Mouse (Mus musculus) embryonic facial prominence, embryonic 14.5 days (tissue): ENCODE results near the gene Homer1. TPM values are rescaled to one million over a fixed set of nuclear protein-coding genes. Genes with fewer than 3 reads are reported as not detected.

Experiments
- ATAC-seq: fragments of 200-750 bp; cut with Nextera tagmentation; 2 replicates; pipeline ENCODE4 v1.8.0; 2017; ENCODE audit warnings: low read depth, moderate number of reproducible peaks, moderate TSS enrichment
- DNase-seq: peaks from one replicate; pipeline ENCODE4 v3.0.0-alpha.2; 2015; ENCODE audit warnings: low spot score
- H3K27ac ChIP-seq: fragments of 300-500 bp; sonication (generic); replicated peaks from 2 replicates; pipeline ENCODE4 v1.5.1; 2014; ENCODE audit warnings: low read depth, mild to moderate bottlenecking, low read length, moderate library complexity
- H3K27me3 ChIP-seq: fragments of 300-500 bp; sonication (generic); replicated peaks from 2 replicates; pipeline ENCODE4 v1.6.1; 2014; ENCODE audit warnings: low read length; ENCODE audit not compliant: control insufficient read depth, insufficient read depth
- H3K36me3 ChIP-seq: fragments of 300-500 bp; sonication (generic); 2 replicates; pipeline ENCODE4 v1.6.1; 2014; ENCODE audit warnings: low read length, mixed read lengths; ENCODE audit not compliant: control insufficient read depth, insufficient read depth
- H3K4me1 ChIP-seq: fragments of 300-500 bp; sonication (generic); 2 replicates; pipeline ENCODE4 v1.6.1; 2014; ENCODE audit warnings: antibody characterized with exemption, low read length; ENCODE audit not compliant: control insufficient read depth, insufficient read depth
- H3K4me2 ChIP-seq: fragments of 300-500 bp; sonication (generic); 2 replicates; pipeline ENCODE4 v1.6.1; 2014; ENCODE audit warnings: low read depth, mild to moderate bottlenecking, low read length, moderate library complexity, mixed read lengths
- H3K4me3 ChIP-seq: fragments of 300-500 bp; sonication (generic); 2 replicates; pipeline ENCODE4 v1.5.1; 2014; ENCODE audit warnings: low read depth, mild to moderate bottlenecking, low read length
- H3K9ac ChIP-seq: fragments of 300-500 bp; sonication (generic); 2 replicates; pipeline ENCODE4 v1.6.1; 2014; ENCODE audit warnings: low read depth, mild to moderate bottlenecking, low read length, moderate library complexity, mixed read lengths
- H3K9me3 ChIP-seq: fragments of 300-500 bp; sonication (generic); 2 replicates; pipeline ENCODE4 v1.6.1; 2016; ENCODE audit warnings: low read length; ENCODE audit not compliant: control insufficient read depth
- WGBS: fragments of 180-500 bp; shearing (Covaris S2); extraction: QIAGEN DNeasy Blood & Tissue Kit; methylation state at CpG from one replicate; pipeline ENCODE4 v1.1.7; 2014; 5-methylcytosine and 5-hydroxymethylcytosine counted together
- polyA plus RNA-seq: library from polyadenylated mRNA; unstranded; fragments of >200 nt; fragmentation: Nextera tagmentation; extraction: Ambion mirVana; gene quantifications from 2 replicates; pipeline ENCODE4 v1.2.1, GENCODE M21; 2014

The Homer1 gene
- polyA plus RNA-seq, 1 experiment from 2014 or later: 9.1 TPM

DNA sequence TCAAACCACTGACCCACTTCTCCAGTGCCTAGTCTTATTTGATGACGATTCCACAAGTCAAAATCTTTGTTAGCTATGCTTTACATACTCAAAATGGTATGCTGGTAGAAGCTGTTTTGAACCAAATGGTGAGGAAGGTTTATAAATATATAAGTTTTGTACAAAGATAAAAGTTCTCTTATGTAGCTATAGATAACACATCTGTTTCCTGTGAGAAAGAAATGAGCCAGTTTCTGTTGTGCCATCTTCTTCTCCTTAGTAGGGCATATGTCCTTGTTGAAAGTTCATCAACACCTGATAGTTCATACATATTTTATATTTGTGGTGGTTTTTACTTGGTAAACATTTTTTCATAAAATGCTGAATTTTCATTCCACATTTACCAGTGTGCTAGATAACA, 45.0 kb downstream of the Homer1 start:
- no peak for ATAC-seq

DNA sequence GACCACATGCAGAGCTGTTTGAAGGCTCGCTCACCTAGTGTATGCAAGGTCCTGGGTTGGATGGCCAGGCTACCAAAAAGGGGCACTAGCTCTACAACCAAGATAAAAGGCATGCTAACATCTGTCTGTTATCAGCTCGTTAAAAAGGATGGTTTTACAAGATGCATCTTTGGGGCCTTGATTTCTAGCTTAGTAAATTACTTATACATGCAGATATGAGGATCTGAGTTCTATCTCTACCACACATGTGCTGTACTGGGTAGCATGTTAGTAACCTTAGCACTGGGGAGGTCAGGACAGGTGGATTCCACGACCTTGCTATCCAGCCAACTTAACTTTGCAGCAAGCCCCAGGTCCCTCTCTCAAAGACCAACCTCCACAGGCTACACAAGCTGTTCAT, 46.4 kb downstream of the Homer1 start:
- no peak for ATAC-seq
- H3K27me3 ChIP-seq: no peaks in the 10 kb centered on the region
- WGBS: 82% methylated on average over 3 of the region's 3 CpGs
- H3K4me3 ChIP-seq: no peak overlapping the region
- no peaks in the 10 kb centered on the region for H3K36me3 ChIP-seq
- no peak for DNase-seq
- H3K9me3 ChIP-seq: no peaks in the 10 kb centered on the region
- H3K27ac ChIP-seq: no peak overlapping the region
- no peaks in the 10 kb centered on the region for H3K4me1 ChIP-seq
- no peak overlapping the region for H3K9ac ChIP-seq
- no peak overlapping the region for H3K4me2 ChIP-seq

More for the DNA sequence above, 45.0 kb downstream of the Homer1 start:
- H3K27ac ChIP-seq: no peak overlapping the region
- no peak overlapping the region for H3K4me3 ChIP-seq
- no peaks in the 10 kb centered on the region for H3K36me3 ChIP-seq
- WGBS: 97% methylated on average over 1 of the region's 1 CpGs
- H3K27me3 ChIP-seq: no peaks in the 10 kb centered on the region
- no peaks in the 10 kb centered on the region for H3K4me1 ChIP-seq
- no peak overlapping the region for H3K4me2 ChIP-seq
- DNase-seq: no peak
- no peaks in the 10 kb centered on the region for H3K9me3 ChIP-seq
- H3K9ac ChIP-seq: no peak overlapping the region

DNA sequence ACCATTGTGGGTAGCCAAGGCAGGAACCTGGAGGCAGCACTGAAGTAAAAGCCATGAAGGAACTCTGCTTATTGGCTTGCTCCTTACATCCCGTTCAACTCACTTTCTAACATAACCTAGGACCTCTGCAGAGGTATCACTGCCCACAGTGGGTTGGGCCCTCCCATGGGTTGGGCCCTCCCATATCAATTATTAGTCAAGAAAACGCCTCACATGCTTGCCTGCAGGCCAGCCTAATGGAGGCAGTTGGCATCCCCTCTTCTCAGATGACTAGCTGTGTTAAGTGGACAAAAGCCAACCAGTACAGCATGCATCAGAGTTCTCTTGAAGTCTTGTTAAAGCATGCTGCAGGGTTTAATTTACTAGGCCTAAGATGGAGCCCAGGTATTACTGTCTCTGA, 52.6 kb downstream of the Homer1 start:
- DNase-seq (no peak), ATAC-seq (no peak)
- Histone ChIP-seq H3K36me3 (no peaks in the 10 kb centered on the region), H3K4me3 (no peak overlapping the region), H3K9me3 (no peaks in the 10 kb centered on the region), H3K27me3 (no peaks in the 10 kb centered on the region), H3K27ac (no peak overlapping the region), H3K9ac (no peak overlapping the region), H3K4me2 (no peak overlapping the region), H3K4me1 (peaks cover 3% of the 10 kb centered on the region; the same call in 1 of the 2 replicates)
- WGBS: 78% methylated on average over 2 of the region's 2 CpGs

DNA sequence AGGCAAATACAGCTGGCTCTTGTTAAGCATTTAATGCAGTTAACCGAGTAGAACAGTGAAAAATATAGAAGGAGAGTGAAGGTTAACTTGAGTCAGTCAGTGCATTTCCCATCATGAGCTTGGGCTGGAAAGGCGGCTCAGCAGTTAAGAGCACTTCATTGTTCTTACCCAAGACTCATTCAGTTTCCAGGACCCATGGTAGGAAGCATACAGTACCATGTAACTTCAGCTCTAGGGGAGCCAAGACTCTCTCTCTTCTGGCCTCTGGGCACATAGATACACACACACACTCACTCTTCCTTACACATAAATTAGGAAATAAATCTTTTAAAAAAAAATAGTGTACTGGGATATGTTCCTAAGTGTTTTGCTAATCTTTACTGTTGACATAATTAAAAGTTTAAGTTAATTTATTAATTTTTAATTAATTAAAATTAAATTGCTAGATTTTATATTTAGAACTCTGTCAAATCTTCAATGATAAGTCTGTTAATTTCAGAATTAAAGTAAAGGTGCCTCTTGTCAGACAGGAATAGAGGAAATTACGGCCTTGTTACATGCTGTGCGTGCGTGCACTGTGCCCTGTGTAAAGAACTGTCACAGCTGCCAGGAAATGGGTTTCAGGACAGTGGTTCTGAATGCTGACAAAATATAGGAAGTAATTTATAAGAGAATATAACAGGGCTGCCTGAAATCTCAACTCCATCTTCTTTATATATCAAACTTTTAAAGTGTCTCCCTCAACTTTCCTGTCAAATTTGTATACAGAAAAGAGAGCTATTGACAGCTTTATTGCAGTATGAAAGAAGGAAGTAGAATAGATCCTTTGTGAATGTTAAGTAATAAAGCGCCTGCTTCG, 55.2 kb downstream of the Homer1 start:
- H3K36me3 ChIP-seq: no peaks in the 10 kb centered on the region
- 62% methylated on average over 7 of the region's 7 CpGs for WGBS
- no peak for ATAC-seq
- H3K27ac ChIP-seq: peak overlapping the region; percentile 33; the same call in 1 of the 2 replicates
- H3K9me3 ChIP-seq: no peaks in the 10 kb centered on the region
- H3K4me2 ChIP-seq: no peak overlapping the region
- H3K9ac ChIP-seq: no peak overlapping the region
- H3K4me1 ChIP-seq: peaks cover 3% of the 10 kb centered on the region; the same call in 1 of the 2 replicates
- no peaks in the 10 kb centered on the region for H3K27me3 ChIP-seq
- peak; percentile 41 for DNase-seq
- no peak overlapping the region for H3K4me3 ChIP-seq

DNA sequence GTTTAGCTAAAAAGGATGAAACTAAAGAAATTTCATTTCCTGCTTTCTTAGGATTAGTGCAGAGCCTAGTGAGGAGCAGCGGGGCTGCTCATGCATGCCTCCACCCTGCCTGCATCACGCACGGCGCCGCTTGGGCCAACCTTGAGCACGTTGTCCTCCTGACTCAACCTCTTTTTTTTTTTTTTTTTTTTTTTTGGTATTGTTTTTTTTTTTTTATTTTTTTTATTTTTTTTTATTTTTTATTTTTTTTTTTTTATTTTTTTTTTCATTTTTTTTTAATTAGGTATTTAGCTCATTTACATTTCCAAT, 55.8 kb downstream of the Homer1 start:
- H3K4me3 ChIP-seq: no peak overlapping the region
- H3K36me3 ChIP-seq: no peaks in the 10 kb centered on the region
- WGBS: 73% methylated on average over 6 of the region's 6 CpGs
- no peak for ATAC-seq
- H3K27me3 ChIP-seq: no peaks in the 10 kb centered on the region
- no peaks in the 10 kb centered on the region for H3K9me3 ChIP-seq
- DNase-seq: no peak
- H3K4me1 ChIP-seq: peaks cover 3% of the 10 kb centered on the region; the same call in 1 of the 2 replicates
- no peak overlapping the region for H3K27ac ChIP-seq
- no peak overlapping the region for H3K4me2 ChIP-seq
- no peak overlapping the region for H3K9ac ChIP-seq

DNA sequence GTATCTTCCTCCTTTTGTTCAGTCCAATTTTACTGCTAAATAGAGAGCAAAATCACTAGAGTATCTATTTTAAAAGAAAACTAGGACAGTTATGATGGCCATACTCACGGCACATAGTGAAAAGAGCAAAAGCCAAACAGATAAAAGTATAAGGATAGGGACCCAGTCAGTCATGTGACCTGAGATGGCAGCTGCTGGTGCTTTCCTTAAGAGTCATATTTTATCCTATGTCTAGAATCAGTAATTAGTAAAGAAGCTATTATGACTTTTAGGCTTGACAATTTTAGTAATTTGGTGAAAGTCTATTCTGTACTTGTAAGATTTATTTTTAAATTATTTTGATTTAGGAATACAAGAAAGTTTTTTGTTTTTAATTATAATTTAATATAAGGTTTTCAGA, 59.1 kb downstream of the Homer1 start:
- ATAC-seq (no peak), DNase-seq (no peak)
- Histone ChIP-seq H3K4me2 (no peak overlapping the region), H3K36me3 (0 out of 2 replicates have a peak, but pooled peaks cover 3% of the 10 kb centered on the region), H3K9ac (no peak overlapping the region), H3K27ac (no peak overlapping the region), H3K4me1 (peaks cover 3% of the 10 kb centered on the region; the same call in 1 of the 2 replicates), H3K27me3 (no peaks in the 10 kb centered on the region), H3K9me3 (no peaks in the 10 kb centered on the region), H3K4me3 (no peak overlapping the region)
- WGBS: 89% methylated on average over 1 of the region's 1 CpGs

DNA sequence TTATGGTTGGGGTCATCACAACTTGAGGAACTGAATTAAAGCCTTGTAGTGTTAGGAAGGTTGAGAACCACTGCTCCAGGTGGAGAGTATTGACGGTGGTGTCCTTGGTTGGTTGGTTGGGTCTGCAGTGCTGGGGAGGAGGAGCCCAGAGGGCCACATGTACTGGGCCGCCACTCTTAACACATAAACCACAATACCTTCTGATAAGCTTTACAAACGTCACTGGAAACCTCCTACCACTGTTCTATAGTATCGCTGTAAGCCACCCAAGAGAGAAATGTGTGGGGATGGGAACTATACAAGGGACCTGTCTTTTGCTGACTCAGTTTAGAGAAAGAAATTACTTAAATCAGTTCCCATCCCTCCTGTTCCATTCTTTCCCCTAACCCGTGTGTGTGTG, 68.1 kb downstream of the Homer1 start:
- Histone ChIP-seq H3K27ac (no peak overlapping the region), H3K4me2 (no peak overlapping the region), H3K4me3 (no peak overlapping the region), H3K36me3 (0 out of 2 replicates have a peak, but pooled peaks cover 3% of the 10 kb centered on the region), H3K27me3 (no peaks in the 10 kb centered on the region), H3K9ac (no peak overlapping the region), H3K9me3 (no peaks in the 10 kb centered on the region), H3K4me1 (no peaks in the 10 kb centered on the region)
- DNase-seq (no peak), ATAC-seq (no peak)
- WGBS: 85% methylated on average over 5 of the region's 5 CpGs

DNA sequence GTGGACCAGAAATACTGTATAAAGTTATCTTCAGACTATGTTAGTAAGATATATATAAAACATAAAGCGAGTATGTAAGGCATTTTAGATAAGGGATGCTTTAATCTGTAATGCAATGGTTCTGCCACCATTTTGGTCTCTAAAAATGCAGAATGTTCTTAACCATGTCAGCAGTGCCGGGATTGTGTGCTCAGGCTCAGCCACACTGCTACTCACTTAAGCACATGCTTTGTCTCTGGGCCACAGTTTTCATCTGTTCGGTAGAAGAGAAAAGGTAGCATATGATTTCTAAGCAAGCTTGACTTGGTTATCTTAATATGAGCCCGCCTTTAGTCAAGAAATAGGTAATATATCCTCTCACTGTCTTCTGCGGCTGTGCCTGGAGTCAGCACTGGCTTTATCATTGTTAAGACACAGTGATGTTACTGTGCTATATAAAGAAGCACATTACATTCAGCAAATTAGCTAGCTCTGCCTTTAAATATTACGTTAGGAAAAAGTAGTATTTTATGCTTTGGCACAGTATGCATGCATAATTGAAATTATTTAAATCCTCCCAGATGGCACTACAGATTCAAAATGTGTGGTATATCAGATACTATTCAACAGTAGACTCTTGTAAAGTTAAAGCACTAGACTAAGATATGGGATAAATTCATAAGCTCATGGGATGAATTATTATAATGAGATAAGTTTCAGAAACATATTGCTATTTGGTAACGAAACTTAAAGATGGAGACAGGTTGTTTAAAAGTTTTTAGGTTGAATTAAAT, 69.6 kb downstream of the Homer1 start:
- Histone ChIP-seq H3K9ac (no peak overlapping the region), H3K4me2 (no peak overlapping the region), H3K36me3 (no peaks in the 10 kb centered on the region), H3K4me1 (no peaks in the 10 kb centered on the region), H3K27ac (no peak overlapping the region), H3K27me3 (no peaks in the 10 kb centered on the region), H3K9me3 (no peaks in the 10 kb centered on the region), H3K4me3 (no peak overlapping the region)
- DNase-seq: no peak
- 85% methylated on average over 7 of the region's 7 CpGs for WGBS
- ATAC-seq: no peak
